Mouse (Mus musculus): ENCODE data around the gene Spry2.

Gene Spry2

GRCm38 (mm10) chr14:105896791-105897568, at the start of gene Spry2:
TSS of gene Spry2 (minus strand) at chr14:105896819.
- DNase-seq = peak; percentile 89

GRCm38 (mm10) chr14:105941353-105941752, 44.7 kb upstream of the Spry2 start:
- peak; percentile 36 for DNase-seq

- no peak for DNase-seq
Observed at GRCm38 (mm10) chr14:105926726-105927125, 30.1 kb upstream of the Spry2 start.

GRCm38 (mm10) chr14:105925305-105925704, 28.7 kb upstream of the Spry2 start:
- no peak for DNase-seq

GRCm38 (mm10) chr14:105924712-105925111, 28.1 kb upstream of the Spry2 start:
- peak; percentile 37 for DNase-seq

DNA sequence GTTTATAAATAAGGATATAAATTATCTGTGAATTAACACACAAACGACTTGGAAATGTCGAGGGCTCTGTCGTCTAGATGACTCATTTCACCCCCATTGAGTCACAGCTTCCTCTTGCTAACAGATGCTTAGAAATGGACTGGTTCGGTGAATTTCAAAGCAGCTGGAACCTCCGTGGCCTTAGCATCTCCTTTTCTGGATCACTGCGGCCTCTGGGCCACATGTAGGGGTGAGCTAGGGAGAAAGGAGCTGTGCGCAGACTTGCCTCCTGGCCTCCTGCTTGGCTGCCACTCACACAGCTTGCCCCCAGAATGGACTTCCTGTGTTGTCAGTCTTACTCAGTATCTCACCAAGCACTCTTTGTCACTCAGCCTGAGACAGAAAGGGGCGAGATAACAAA, 26.3 kb upstream of the Spry2 start:
- DNase-seq = peak; percentile 10

DNA sequence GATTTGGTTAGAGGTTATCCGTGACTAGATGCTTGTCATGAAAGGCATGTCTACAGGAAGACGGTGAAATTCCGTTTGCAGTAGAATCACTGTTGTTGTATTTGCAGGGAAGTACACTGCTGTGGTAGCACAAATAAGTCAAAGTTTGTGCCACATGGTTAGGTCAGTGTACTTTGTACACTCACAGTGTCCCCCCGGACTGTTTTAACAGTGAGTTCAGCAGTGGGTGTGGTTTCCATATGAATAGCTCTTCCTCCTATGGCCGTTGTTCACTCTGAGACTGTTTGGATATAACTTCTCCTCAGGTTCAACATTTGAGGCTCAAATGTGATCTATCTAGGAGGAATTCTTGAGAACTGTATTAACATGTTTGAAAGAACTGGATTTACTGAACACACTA, 25.8 kb upstream of the Spry2 start:
- DNase-seq = no peak

GRCm38 (mm10) chr14:105921217-105921695, 24.6 kb upstream of the Spry2 start:
- DNase-seq = no peak

GRCm38 (mm10) chr14:105920395-105921216, 24.0 kb upstream of the Spry2 start:
- DNase-seq = no peak

DNA sequence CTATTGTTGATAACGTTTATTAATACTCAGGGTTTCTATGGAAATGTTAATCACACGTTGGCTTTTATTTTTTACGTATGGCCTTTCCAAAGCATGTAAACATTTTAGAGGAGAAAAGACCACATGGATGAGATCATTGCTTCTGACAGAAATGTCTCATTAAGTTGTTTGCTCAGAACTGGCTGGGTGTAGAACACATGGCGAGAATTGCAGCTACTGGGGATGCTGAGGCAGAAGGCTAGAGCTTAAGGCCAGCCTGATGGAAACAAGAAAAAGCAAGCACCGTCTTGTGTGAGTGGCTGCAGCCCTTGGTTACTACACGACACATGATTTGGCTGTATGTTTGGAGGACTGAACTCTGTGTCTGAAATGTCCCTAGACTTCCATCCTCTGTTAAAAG, 10.6 kb upstream of the Spry2 start:
- DNase-seq = no peak

- DNase-seq = no peak
Observed at GRCm38 (mm10) chr14:105905935-105906334, 9.3 kb upstream of the Spry2 start.

- no peak for DNase-seq
Observed at GRCm38 (mm10) chr14:105905509-105905908, 8.9 kb upstream of the Spry2 start.

DNA sequence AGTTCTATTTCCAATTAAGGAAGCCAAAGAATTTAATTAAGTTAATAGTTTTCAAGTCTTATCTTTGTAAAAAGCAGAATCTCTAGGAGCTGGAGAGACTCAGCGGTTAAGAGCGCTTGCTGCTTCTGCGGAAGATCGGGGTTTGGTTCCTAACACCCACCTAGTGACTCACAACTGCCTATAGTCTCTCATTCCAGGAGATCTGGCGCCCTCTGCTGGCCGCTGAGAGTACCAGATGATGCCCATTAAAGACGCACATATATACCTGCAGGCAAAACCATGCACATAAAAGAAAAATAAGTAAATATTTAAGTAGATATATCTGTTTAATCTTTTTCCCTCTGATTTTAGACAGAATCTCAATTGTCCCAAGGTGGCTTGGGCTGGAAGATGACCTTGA, 6.2 kb upstream of the Spry2 start:
- DNase-seq = peak; percentile 58

DNA sequence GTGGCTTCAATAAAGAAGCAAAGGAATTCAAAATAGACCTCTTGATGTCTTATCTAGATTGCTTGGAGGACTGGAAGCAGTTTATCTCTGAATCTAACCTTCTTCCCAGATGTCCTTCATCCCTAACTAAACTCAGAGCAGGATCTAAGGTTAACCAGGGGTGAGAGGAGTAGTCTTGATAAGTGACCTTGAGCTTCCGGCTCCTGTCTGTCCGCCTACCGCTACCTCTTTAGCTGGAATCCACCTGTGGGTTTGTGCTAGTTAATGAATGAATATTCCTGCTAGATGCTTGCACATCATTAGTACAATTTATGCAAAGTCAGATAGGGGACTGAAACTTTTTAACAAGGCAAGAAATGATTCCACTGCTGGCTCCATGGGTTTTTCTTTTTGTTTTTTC, 4.2 kb upstream of the Spry2 start:
- DNase-seq = no peak

- DNase-seq = no peak
Observed at GRCm38 (mm10) chr14:105899116-105899515, 2.5 kb upstream of the Spry2 start.

- peak; percentile 92 for DNase-seq
Observed at GRCm38 (mm10) chr14:105898266-105899111, 1.9 kb upstream of the Spry2 start.

DNA sequence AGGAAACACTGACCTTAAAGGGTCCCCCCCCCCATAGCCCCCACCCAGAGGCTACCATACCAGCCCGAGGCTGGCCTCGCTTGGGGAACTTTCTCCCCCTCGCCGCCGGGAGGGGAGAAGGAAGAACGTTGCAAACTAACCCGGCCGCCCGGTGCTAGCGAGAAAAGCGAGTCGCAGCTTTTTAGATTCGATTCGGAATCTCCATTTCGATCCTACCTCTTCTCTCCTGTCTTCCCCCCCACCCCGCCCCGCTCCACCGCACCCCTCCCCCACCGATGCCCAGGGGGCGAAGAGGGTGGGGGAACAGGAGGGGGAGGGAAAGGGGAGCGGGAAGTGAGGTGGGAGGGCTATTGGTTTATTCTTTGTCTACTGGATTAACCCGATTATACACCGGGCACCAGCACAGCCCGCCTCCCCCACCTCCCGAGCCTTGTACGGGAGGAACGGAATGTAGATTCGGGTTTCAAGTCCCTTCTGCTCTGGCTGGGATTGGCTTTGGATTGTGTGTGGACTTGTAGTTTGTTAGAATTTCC, 1.0 kb upstream of the Spry2 start:
- DNase-seq = peak; percentile 57

DNA sequence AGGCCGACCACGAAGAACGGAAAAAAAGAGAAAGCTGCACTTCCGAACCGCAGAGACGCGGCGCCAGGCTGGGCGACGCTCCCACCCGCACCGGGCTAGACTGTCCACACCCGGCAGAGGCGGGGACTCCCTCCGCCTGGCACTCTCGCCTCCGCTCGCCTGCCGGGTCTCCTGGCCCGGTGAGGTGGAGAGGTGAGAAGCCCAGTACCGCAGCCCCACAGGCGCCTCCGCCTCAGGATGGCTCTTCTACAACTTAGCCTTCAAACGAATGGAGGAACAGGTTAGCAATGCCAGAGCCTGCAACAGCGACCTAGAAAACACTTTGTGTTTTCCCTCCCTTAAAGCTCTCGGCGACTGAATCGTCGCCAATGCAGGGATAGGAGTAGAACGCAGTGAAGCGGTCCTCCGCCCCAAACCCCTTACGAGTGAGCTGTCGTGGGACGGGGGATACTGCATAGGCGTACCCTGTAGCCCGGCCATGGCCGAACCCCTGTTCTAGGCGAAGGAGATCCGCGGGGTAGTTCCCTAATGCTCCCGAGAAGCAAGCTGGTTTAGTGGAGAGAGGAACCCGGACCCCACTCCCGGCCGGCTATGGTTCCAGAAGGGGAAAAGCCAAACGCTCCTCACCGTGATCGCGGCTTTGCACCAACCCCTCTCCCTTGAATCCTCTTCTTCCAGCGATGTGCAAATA, 513 bp downstream of the Spry2 start:
- DNase-seq = peak; percentile 58

GRCm38 (mm10) chr14:105894971-105895873, 1.4 kb downstream of the Spry2 start:
- DNase-seq = peak; percentile 55

DNA sequence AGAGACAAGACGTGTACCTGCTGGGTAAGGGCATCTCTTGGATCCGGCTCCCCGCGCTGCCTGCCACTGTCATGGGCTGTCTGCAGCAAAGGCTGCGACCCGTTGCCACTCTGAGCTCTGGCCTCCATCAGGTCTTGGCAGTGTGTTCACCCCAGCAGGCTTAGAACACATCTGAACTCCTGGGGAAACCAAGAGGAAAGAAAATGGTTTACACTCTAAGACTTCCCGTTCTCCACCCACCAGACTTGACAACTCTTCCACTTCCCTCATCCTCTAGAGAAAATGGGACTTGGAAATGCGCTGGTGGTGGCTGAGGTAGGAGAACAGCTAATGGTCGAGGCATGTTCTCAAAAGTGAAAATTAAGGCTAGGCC, 3.0 kb downstream of the Spry2 start:
- DNase-seq = no peak

Measured in lung, postnatal 14 days (tissue).